Mouse (Mus musculus) G1E (cell line): ENCODE data around the gene 1700030J22Rik. TPM values are rescaled to one million over a fixed set of nuclear protein-coding genes. Genes with fewer than 3 reads are reported as not detected.

Source experiments
- ATAC-seq: 2 replicates; pipeline ENCODE4 v1.8.0; 2016; ENCODE audit warnings: mild to moderate bottlenecking; ENCODE audit not compliant: insufficient number of reproducible peaks, poor library complexity, low FRiP score, severe bottlenecking; ENCODE audit errors: extremely low read depth
- DNase-seq: peaks from one replicate; pipeline ENCODE4 v3.0.0; 2012; ENCODE audit warnings: low spot score
- H3K27me3 ChIP-seq: 2 replicates; pipeline ENCODE4 v1.6.1; 2012; ENCODE audit warnings: mild to moderate bottlenecking, low read length, inconsistent platforms; ENCODE audit not compliant: insufficient read depth
- H3K36me3 ChIP-seq: replicated peaks from 2 replicates; pipeline ENCODE3; 2012; ENCODE audit warnings: mild to moderate bottlenecking, inconsistent platforms
- H3K4me1 ChIP-seq: 2 replicates; pipeline ENCODE4 v1.6.1; 2012; ENCODE audit warnings: low read depth, low read length, inconsistent platforms, mixed read lengths; ENCODE audit not compliant: insufficient read depth
- H3K4me3 ChIP-seq: 2 replicates; pipeline ENCODE4 v1.5.1; 2012; ENCODE audit warnings: low read depth, mild to moderate bottlenecking, inconsistent platforms, low read length, moderate library complexity, mixed read lengths
- H3K9me3 ChIP-seq: replicated peaks from 2 replicates; pipeline ENCODE4 v1.6.1; 2012; ENCODE audit warnings: inconsistent platforms
- CTCF ChIP-seq: IDR thresholded peaks from 2 replicates; pipeline ENCODE4 v1.5.1; 2012; ENCODE audit warnings: low read depth, low read length, inconsistent platforms, mixed read lengths
- GATA1 ChIP-seq: IDR thresholded peaks from 2 replicates; pipeline ENCODE4 v1.6.1; 2012; ENCODE audit warnings: borderline replicate concordance, low read length, inconsistent platforms, mixed read lengths
- GATA2 ChIP-seq: IDR thresholded peaks from 2 replicates; pipeline ENCODE4 v1.6.1; 2012; ENCODE audit warnings: low read depth, low read length, inconsistent platforms, borderline replicate concordance
- POLR2AphosphoS5 ChIP-seq: IDR thresholded peaks from 2 replicates; pipeline ENCODE4 v1.6.1; 2012; ENCODE audit warnings: low read depth, low read length, inconsistent platforms; ENCODE audit not compliant: insufficient replicate concordance
- TAL1 ChIP-seq: conservative IDR thresholded peaks from 2 replicates; pipeline ENCODE4 v1.6.1; 2012; ENCODE audit warnings: low read depth, low read length, inconsistent platforms, mixed read lengths
- polyA plus RNA-seq: library from polyadenylated mRNA; stranded (reverse); fragments of >175 nt; gene quantifications from 2 replicates; pipeline ENCODE4 v1.2.3, GENCODE M21; 2012
- total RNA-seq, 2 experiments: library from RNA; stranded (forward) in 1 of 2; stranded (reverse) in 1 of 2; fragments of 200-1000 nt in 1 of 2; fragments of >200 nt in 1 of 2; fragmentation: Nextera tagmentation in 1 of 2; gene quantifications; 2 replicates each; pipeline ENCODE4 v1.2.3; 2014 to 2017

1700030J22Rik gene
- total and polyA plus RNA-seq, 3 experiments = 0.44 to 1.6 (median 1.1) TPM

DNA sequence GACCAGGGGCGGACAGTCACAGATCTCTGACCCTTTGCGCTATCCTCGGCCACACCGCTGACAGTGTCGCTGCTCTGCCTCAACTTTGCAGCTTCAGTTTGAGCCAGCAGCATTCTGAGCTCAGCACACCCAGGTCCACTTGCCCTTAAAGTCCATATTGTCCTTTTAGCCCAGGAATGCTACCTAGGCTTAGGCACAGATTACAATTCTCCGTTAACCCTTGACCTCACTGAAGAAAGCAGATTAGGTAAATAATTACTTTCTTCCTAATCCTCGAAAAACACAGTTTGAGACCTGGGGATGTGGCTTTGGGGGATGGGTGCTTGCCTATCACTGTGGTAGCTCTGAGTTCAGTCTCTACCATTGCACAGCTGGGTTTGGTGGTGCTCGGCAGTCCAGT is 12.5 kb upstream of the 1700030J22Rik start:
- Histone ChIP-seq H3K9me3 (no peaks in the 10 kb centered on the region), H3K36me3 (peaks cover 46% of the 10 kb centered on the region), H3K4me1 (peaks cover 29% of the 10 kb centered on the region), H3K4me3 (no peak overlapping the region), H3K27me3 (0 out of 2 replicates have a peak, but pooled peaks cover 5% of the 10 kb centered on the region)
- ATAC-seq (no peak), DNase-seq (no peak)
- TF ChIP-seq TAL1 = no peak
- TF ChIP-seq POLR2AphosphoS5 = no peak
- no peak for TF ChIP-seq GATA2
- TF ChIP-seq CTCF = no peak
- TF ChIP-seq GATA1 = no peak

DNA sequence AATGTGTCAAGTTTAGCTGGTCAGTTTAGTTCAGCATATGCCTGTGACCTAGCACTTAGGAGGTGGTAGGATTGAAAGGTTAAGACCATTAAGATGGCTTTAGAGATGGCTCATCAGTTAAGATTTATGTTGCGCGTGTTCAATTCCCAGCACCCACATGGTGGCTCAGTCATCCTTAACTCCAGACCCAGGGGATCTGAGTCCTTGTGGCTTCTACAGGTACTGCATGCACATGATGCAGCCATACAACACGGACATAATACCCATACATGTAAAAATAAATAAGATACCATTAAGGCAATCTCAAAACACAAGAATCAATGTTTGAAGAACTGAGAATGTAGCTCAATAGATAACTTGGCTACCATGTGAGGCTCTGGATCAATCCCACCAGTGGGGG is 11.1 kb upstream of the 1700030J22Rik start:
- Histone ChIP-seq H3K27me3 (0 out of 2 replicates have a peak, but pooled peaks cover 3% of the 10 kb centered on the region), H3K36me3 (peaks cover 60% of the 10 kb centered on the region), H3K4me3 (no peak overlapping the region), H3K9me3 (no peaks in the 10 kb centered on the region), H3K4me1 (peaks cover 29% of the 10 kb centered on the region)
- DNase-seq = no peak
- ATAC-seq = no peak
- TF ChIP-seq CTCF = no peak
- no peak for TF ChIP-seq GATA1
- TF ChIP-seq GATA2 = no peak
- TF ChIP-seq TAL1 = no peak
- no peak for TF ChIP-seq POLR2AphosphoS5

DNA sequence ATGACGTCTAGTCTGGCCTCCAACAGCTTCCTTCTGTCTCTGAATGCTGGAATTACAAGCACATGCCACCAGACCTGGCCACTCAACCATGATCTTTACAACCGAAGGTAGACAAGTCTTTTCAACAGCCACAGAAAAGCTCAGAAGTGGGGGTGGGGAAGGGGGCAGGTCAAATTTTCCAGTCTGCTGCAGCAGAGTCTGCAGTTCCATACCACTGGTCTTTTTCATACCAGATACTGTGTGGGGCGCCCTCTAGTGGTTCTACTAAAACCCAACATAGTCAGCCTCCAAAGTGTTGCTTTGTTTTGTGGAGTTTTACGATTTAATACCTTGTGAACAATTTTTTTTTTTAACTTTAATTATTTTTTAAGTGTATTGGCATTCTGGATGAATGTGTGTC is 1.4 kb upstream of the 1700030J22Rik start:
- Histone ChIP-seq H3K9me3 (no peaks in the 10 kb centered on the region), H3K27me3 (peaks cover 2% of the 10 kb centered on the region), H3K4me1 (peaks cover 21% of the 10 kb centered on the region), H3K36me3 (peaks cover 35% of the 10 kb centered on the region), H3K4me3 (no peak overlapping the region; the same call in 1 of the 2 replicates)
- peak; percentile 28 for DNase-seq
- ATAC-seq = no peak
- TF ChIP-seq GATA1 (no peak), GATA2 (no peak), CTCF (peak; percentile 58), POLR2AphosphoS5 (no peak)

DNA sequence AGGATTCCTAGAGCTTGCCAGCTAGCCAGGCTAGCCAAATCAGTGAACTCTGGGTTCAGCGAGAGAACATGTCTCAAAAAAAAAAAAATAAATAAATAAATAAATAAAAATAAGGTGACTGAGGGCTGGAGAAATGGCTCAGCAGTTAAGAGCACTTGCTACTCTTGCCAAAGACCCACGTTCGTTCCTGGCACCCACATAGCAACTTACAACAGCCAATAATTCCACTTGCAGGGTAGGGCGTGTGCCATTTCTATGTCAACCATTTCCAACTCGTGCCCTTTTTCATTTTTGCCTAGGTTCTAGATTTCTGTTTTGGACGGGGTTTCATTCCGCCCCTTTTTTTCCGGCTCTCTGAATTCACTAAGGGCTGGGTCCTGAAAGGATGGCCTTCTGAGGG is 707 bp downstream of the 1700030J22Rik start:
- Histone ChIP-seq H3K9me3 (no peaks in the 10 kb centered on the region), H3K27me3 (peaks cover 12% of the 10 kb centered on the region), H3K36me3 (peaks cover 18% of the 10 kb centered on the region), H3K4me3 (peak overlapping the region; percentile 82), H3K4me1 (peaks cover 25% of the 10 kb centered on the region)
- TF ChIP-seq POLR2AphosphoS5 (no peak), TAL1 (no peak), GATA2 (no peak), CTCF (no peak), GATA1 (no peak)
- DNase-seq = no peak
- ATAC-seq = no peak

DNA sequence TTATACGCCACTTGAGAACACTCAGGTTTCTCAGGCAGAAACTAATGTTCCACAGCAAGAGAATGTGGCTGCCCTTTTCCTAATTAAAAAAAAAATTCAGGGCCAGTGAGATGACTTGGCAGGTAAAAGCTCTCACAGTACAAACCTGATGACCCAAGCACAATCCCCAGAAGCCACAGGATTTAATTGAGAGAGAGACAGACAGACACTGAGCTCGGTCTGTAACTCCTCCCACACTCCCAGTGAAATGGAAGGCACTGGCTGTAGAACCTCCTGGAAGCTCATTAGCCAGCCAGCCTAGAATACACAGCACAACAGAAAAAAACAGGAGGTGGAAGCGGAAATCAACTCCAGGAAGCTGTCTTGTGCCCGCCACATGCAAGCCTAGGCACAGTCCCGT is 3.2 kb downstream of the 1700030J22Rik start:
- Histone ChIP-seq H3K4me3 (no peak overlapping the region), H3K9me3 (no peaks in the 10 kb centered on the region), H3K27me3 (peaks cover 24% of the 10 kb centered on the region), H3K36me3 (peaks cover under 1% of the 10 kb centered on the region), H3K4me1 (peaks cover 25% of the 10 kb centered on the region)
- no peak for TF ChIP-seq CTCF
- no peak for TF ChIP-seq GATA2
- no peak for TF ChIP-seq TAL1
- TF ChIP-seq GATA1 = no peak
- no peak for TF ChIP-seq POLR2AphosphoS5
- ATAC-seq (no peak), DNase-seq (no peak)

DNA sequence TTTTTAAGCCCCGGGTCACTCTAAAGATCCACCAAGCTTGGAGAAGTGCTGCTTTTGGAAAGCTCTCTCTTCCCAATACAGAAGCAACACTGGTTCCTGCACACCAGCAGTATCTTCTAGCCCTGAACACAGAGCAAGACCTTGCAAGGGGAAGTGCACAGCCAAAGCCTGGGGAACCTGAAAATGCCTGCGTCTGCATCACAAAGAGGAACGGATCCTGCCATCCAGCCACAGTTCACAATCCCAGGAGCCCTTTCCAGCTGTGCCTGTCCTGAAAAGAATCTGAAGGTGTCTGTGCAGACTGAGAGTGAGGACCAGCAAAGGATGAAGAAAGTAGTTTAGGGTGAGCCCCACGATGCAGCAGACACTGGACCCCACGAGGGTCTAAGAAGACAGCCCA is 3.7 kb downstream of the 1700030J22Rik start:
- no peak overlapping the region for H3K4me3 ChIP-seq
- DNase-seq = no peak
- peaks cover 23% of the 10 kb centered on the region for H3K4me1 ChIP-seq
- TF ChIP-seq GATA2 (no peak), GATA1 (no peak), TAL1 (no peak), CTCF (no peak), POLR2AphosphoS5 (no peak)
- ATAC-seq = no peak
- peaks cover 29% of the 10 kb centered on the region for H3K27me3 ChIP-seq
- no peaks in the 10 kb centered on the region for H3K9me3 ChIP-seq
- no peaks in the 10 kb centered on the region for H3K36me3 ChIP-seq

DNA sequence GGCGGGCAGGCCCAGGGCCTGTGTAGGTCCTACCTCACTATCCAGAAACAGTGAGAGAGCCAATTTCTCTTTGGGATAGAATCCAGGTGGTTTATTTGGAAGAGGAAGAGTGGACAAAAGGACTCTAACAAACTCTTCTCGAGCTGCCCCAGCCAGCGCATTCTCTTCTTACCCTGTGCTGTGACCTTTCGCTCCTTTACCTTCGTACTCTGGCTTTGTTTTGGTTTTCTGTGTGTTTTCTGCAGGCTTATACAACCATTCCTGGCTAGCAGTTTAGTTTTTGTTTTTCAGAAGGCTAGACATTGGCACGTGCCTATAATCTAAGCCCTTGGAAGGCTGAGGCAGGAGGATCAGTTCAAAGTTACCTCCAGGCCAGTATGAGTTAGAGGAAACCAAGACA is 9.2 kb downstream of the 1700030J22Rik start:
- Histone ChIP-seq H3K36me3 (no peaks in the 10 kb centered on the region), H3K4me3 (no peak overlapping the region), H3K27me3 (peaks cover 25% of the 10 kb centered on the region), H3K4me1 (0 out of 2 replicates have a peak, but pooled peaks cover 4% of the 10 kb centered on the region), H3K9me3 (no peaks in the 10 kb centered on the region)
- DNase-seq (no peak), ATAC-seq (no peak)
- TF ChIP-seq GATA2 (no peak), POLR2AphosphoS5 (no peak), TAL1 (no peak), GATA1 (no peak), CTCF (no peak)
